Mouse (Mus musculus) lung, postnatal 25 days (tissue): ENCODE measurements around the gene Aipl1.
"Not testable (repeated sequence)": the region's sequence is repeated elsewhere in the genome, so short reads cannot be mapped to it uniquely, and the experiment has no call there.

Experiments used
- DNase-seq: peaks from one replicate; pipeline ENCODE4 v3.0.0; 2022; ENCODE audit warnings: low spot score

Gene Aipl1

GRCm38 (mm10) chr11:72016518-72017252 is 20.6 kb downstream of the Aipl1 start:
- DNase-seq: no peak

- DNase-seq: no peak
Measured at GRCm38 (mm10) chr11:72014674-72015073, 22.6 kb downstream of the Aipl1 start.

DNA sequence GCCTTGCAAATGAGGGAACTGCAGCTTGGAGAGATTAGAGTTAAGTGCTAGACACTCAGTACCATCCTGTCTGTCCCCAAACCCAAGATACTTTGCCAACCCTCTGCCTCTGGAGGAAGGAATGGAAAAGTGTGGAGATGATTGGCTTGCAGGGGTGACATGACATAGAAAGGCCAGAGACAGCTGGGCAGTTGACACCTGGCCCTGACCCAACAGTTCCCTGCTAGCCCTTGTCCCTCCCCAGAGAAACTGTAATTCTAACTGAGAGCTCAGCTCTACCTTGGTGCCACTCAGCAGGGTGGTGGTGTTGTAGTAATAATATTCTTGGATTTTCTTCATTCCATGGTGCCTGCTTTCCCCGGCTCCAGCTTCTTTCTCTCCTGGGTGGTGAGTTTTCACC is 25.4 kb downstream of the Aipl1 start:
- no peak for DNase-seq

- DNase-seq: no peak
Measured at GRCm38 (mm10) chr11:72010940-72011722, 26.2 kb downstream of the Aipl1 start.

GRCm38 (mm10) chr11:72010367-72010766 is 26.9 kb downstream of the Aipl1 start:
- DNase-seq: no peak

GRCm38 (mm10) chr11:72005547-72005946 is 31.8 kb downstream of the Aipl1 start:
- DNase-seq: no peak

- no peak for DNase-seq
Measured at GRCm38 (mm10) chr11:72003171-72003570, 34.1 kb downstream of the Aipl1 start.

GRCm38 (mm10) chr11:72002138-72002853 is 35.0 kb downstream of the Aipl1 start:
- DNase-seq: peak; percentile 47

DNA sequence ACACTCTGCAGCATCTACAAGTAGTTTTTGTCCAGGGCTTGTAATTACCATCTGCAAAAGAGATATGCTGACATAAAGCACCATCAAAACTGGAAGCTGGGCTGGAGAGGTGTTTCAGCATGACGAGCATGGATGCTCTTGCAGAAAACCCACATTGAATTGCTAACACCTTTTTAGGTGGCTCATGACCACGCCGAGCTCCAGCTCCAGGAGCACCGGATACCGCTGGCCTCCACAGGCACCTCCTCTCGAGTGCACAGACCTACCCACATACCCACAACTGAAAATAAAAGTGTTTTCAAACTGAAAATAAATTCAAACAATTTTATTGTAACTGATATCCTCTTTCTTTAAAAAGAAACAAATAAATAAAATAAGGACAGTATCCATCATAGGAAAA is 37.1 kb downstream of the Aipl1 start:
- DNase-seq: no peak

- DNase-seq: no peak
Measured at GRCm38 (mm10) chr11:71996805-71997204, 40.5 kb downstream of the Aipl1 start.

DNA sequence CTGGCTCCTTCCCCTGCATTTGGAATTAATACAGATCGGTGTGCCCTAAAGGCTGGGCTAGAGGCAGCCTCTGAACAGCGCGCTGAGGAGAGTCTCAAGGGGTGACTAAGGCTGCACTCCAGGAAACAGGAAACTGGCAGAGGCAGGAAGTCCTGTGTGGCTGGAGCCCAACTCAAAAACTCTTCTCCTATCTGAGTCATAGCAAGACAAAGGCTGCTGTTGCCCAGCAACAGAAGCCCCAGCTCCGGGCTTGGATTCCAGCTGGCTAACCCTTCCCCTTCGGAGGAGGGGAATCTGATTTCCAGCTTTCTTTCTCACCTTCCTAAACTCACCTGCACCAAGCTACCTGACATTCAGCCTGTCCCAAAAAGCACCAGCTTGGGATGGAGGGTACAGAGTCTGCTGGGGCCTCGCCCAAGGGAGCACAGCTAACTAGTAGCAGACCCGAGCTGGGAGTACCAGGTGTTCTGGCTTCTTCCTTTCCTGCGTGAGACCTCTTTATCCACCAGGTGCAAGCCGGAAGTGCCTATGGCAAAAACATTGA is 41.3 kb downstream of the Aipl1 start:
- peak; percentile 89 for DNase-seq

GRCm38 (mm10) chr11:71992438-71992837 is 44.9 kb downstream of the Aipl1 start:
- no peak for DNase-seq

- peak; percentile 75 for DNase-seq
Measured at GRCm38 (mm10) chr11:71991541-71991940, 45.8 kb downstream of the Aipl1 start.

DNA sequence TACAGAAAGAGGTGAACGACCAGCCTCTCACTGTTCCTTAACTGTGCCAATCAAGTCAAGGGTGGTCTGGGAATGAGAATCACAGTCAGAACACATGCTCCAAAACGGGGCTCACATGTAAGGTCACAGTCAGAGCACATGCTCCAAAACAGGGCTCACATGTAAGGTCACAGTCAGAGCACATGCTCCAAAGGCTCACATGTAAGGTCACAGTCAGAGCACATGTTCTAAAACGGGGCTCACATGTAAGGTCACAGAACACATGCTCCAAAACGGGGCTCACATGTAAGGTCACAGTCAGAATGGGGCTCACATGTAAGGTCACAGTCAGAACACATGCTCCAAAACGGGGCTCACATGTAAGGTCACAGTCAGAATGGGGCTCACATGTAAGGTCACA is 47.9 kb downstream of the Aipl1 start:
- not testable (repeated sequence) for DNase-seq

GRCm38 (mm10) chr11:71987159-71988150 is 49.9 kb downstream of the Aipl1 start:
- DNase-seq: no peak

DNA sequence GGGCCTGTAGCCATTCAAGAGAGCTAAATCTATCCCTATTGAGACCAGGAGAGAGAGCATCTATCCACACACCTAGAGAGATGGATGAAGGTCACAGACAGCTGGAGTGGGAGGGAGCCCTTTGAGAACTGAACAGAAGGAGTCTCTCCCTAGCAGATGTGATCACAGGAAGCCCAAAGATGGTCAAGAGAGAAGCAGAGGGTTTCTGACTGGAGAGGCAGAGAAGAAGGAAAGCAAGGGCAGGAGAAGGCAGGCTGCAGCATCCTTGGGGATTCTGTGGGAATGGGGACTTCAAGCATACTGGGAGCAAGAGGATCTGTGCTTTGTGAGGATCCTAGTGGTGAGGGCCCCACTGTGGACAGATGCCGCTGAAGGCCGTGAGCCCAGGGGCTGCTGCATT is 51.5 kb downstream of the Aipl1 start:
- no peak for DNase-seq

GRCm38 (mm10) chr11:71985101-71985711 is 52.1 kb downstream of the Aipl1 start:
- no peak for DNase-seq

DNA sequence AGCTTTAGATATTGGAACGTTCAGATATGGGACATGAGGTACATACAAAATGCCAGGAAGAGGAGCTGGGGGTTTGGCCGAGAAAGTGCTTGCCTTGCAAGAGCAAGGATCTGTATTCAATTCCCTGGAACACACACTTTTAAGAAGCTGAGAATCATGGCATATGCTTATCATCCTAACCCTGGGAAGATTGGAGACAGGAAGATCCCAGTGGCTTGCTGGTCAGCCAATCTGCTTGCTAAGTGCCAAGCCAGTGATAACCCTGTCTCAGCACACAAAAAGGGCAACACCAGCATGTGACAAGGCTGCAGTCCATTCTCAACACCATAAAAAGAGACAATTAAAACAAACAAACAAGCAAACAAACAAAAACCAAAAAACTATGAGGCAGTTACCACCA is 53.2 kb downstream of the Aipl1 start:
- no peak for DNase-seq
